Mouse (Mus musculus): ENCODE measurements around the gene Ccdc137. TPM values are rescaled to one million over a fixed set of nuclear protein-coding genes. Genes with fewer than 3 reads are reported as not detected.

The Ccdc137 gene
- total RNA-seq, 1 experiment from 2014 or later = 48.6 TPM

Other genes starting within 250 kb of the Ccdc137 start
- gene Bahcc1, start 225.2 kb upstream of the Ccdc137 start, total RNA-seq (2017) = 0.12 TPM in 1 of 2 replicates, not detected in the other
- gene Actg1, start 109.6 kb upstream of the Ccdc137 start, total RNA-seq (2017) = 1,411 and 1,557 TPM in 2 replicates
- 0.47 TPM in 1 of 2 replicates, not detected in the other for gene Fscn2, start 96.6 kb upstream of the Ccdc137 start, total RNA-seq (2017)
- 13.3 and 15.6 TPM in 2 replicates for gene Faap100, start 79.4 kb upstream of the Ccdc137 start, total RNA-seq (2017)
- 24.4 and 25.4 TPM in 2 replicates for gene Nploc4, start 20.4 kb upstream of the Ccdc137 start, total RNA-seq (2017)
- gene Tspan10, start 15.5 kb upstream of the Ccdc137 start, total RNA-seq (2017) = not detected in 2 replicates
- gene Pde6g, start 4.6 kb upstream of the Ccdc137 start, total RNA-seq (2017) = not detected in 2 replicates
- 5.9 and 9.5 TPM in 2 replicates for gene Oxld1, start within 50 bp of the Ccdc137 start, total RNA-seq (2017)
- 13.4 and 17.1 TPM in 2 replicates for gene Arl16, start 9.5 kb downstream of the Ccdc137 start, total RNA-seq (2017)
- gene Mrpl12, start 26.5 kb downstream of the Ccdc137 start, total RNA-seq (2017) = 20.8 and 24.1 TPM in 2 replicates
- gene Slc25a10, start 33.7 kb downstream of the Ccdc137 start, total RNA-seq (2017) = 5.0 and 7.9 TPM in 2 replicates
- 0.23 TPM in 1 of 2 replicates, not detected in the other for gene Gcgr, start 72.6 kb downstream of the Ccdc137 start, total RNA-seq (2017)
- 15.0 and 16.9 TPM in 2 replicates for gene Mcrip1, start 91.6 kb downstream of the Ccdc137 start, total RNA-seq (2017)
- not detected in 2 replicates for gene Ppp1r27, start 93.0 kb downstream of the Ccdc137 start, total RNA-seq (2017)
- gene P4hb, start 115.1 kb downstream of the Ccdc137 start, total RNA-seq (2017) = 122 and 155 TPM in 2 replicates
- gene Arhgdia, start 123.5 kb downstream of the Ccdc137 start, total RNA-seq (2017) = 166 and 185 TPM in 2 replicates
- 52.7 and 88.0 TPM in 2 replicates for gene Alyref, start 140.2 kb downstream of the Ccdc137 start, total RNA-seq (2017)
- gene Anapc11, start 140.3 kb downstream of the Ccdc137 start, total RNA-seq (2017) = 15.7 and 22.0 TPM in 2 replicates
- gene Npb, start 150.4 kb downstream of the Ccdc137 start, total RNA-seq (2017) = not detected in 2 replicates
- 31.7 and 47.8 TPM in 2 replicates for gene Pcyt2, start 159.8 kb downstream of the Ccdc137 start, total RNA-seq (2017)
- 181 and 194 TPM in 2 replicates for gene Sirt7, start 167.1 kb downstream of the Ccdc137 start, total RNA-seq (2017)
- gene Mafg, start 175.5 kb downstream of the Ccdc137 start, total RNA-seq (2017) = 25.5 and 33.5 TPM in 2 replicates
- 1.6 TPM in 1 of 2 replicates, not detected in the other for gene Pycr1, start 185.7 kb downstream of the Ccdc137 start, total RNA-seq (2017)
- not detected in 2 replicates for gene Myadml2, start 190.0 kb downstream of the Ccdc137 start, total RNA-seq (2017)
- not detected in 2 replicates for gene Notum, start 203.1 kb downstream of the Ccdc137 start, total RNA-seq (2017)
- gene Aspscr1, start 214.9 kb downstream of the Ccdc137 start, total RNA-seq (2017) = 59.7 and 74.8 TPM in 2 replicates

All from neutrophil, adult 5-6 weeks (primary cell).